Mouse (Mus musculus) megakaryocyte-erythroid progenitor cell, adult 5-6 weeks (primary cell): ENCODE measurements at regions not wholly inside any gene's neighbourhood (a gene's known extent, or its start where the extent isn't known, plus 50 kb on each side); places are given as distances from the start of the nearest gene placed in this dataset.

ENCODE experiments used
- ATAC-seq: replicated peaks from 2 replicates; pipeline ENCODE4 v1.8.0; 2016; ENCODE audit warnings: mild to moderate bottlenecking, inconsistent platforms; ENCODE audit not compliant: severe bottlenecking, poor library complexity, low FRiP score, low TSS enrichment

- ATAC-seq: no peak
Observed at GRCm38 (mm10) chr13:111966113-111966512, 157.3 kb upstream of the Map3k1 start.

GRCm38 (mm10) chr13:111966627-111967026, 157.8 kb upstream of the Map3k1 start:
- no peak for ATAC-seq

GRCm38 (mm10) chr13:111968197-111968596, 159.4 kb upstream of the Map3k1 start:
- ATAC-seq: no peak

GRCm38 (mm10) chr13:111974282-111974681, 165.5 kb upstream of the Map3k1 start:
- ATAC-seq: no peak

GRCm38 (mm10) chr13:111975549-111975948, 166.8 kb upstream of the Map3k1 start:
- peak; percentile 58 for ATAC-seq

- ATAC-seq: no peak
Observed at GRCm38 (mm10) chr13:111977769-111978674, 169.2 kb upstream of the Map3k1 start.

- no peak for ATAC-seq
Observed at GRCm38 (mm10) chr13:111978675-111979020, 169.9 kb upstream of the Map3k1 start.

GRCm38 (mm10) chr13:111979428-111980204, 170.8 kb upstream of the Map3k1 start:
- peak; percentile 64; the same call in 1 of the 2 replicates for ATAC-seq

GRCm38 (mm10) chr13:111980205-111980595, 171.4 kb upstream of the Map3k1 start:
- no peak for ATAC-seq

GRCm38 (mm10) chr13:111981103-111981502, 172.3 kb upstream of the Map3k1 start:
- ATAC-seq: no peak

- no peak for ATAC-seq
Observed at GRCm38 (mm10) chr13:111982796-111983460, 174.1 kb upstream of the Map3k1 start.

GRCm38 (mm10) chr13:111984081-111984574, 175.3 kb upstream of the Map3k1 start:
- ATAC-seq: peak; percentile 20; the same call in 1 of the 2 replicates

- no peak for ATAC-seq
Observed at GRCm38 (mm10) chr13:111985406-111985805, 176.6 kb upstream of the Map3k1 start.

- 0 out of 2 replicates have a peak, but pooled peaks have one; percentile 5 for ATAC-seq
Observed at GRCm38 (mm10) chr13:111986681-111987080, 177.9 kb upstream of the Map3k1 start.

GRCm38 (mm10) chr13:111987420-111987819, 178.6 kb upstream of the Map3k1 start:
- ATAC-seq: peak; percentile 37; the same call in 1 of the 2 replicates

GRCm38 (mm10) chr13:111990913-111991534, 182.2 kb upstream of the Map3k1 start:
- no peak for ATAC-seq

GRCm38 (mm10) chr13:111992075-111992847, 183.5 kb upstream of the Map3k1 start:
- no peak for ATAC-seq

GRCm38 (mm10) chr13:111994862-111995490, 186.2 kb upstream of the Map3k1 start:
- no peak for ATAC-seq
